Mouse (Mus musculus): Measurements from ENCODE around the gene Slc15a2. TPM values are rescaled to one million over a fixed set of nuclear protein-coding genes. Genes with fewer than 3 reads are reported as not detected.

Gene Slc15a2
- polyA plus RNA-seq (2014; fragmentation: Illumina TruSeq; extraction: RNeasy Lipid Tissue Mini Kit (QIAGEN cat#74804); ENCODE audit: insufficient read depth, low read depth, low replicate concordance): 28.6 TPM

DNA sequence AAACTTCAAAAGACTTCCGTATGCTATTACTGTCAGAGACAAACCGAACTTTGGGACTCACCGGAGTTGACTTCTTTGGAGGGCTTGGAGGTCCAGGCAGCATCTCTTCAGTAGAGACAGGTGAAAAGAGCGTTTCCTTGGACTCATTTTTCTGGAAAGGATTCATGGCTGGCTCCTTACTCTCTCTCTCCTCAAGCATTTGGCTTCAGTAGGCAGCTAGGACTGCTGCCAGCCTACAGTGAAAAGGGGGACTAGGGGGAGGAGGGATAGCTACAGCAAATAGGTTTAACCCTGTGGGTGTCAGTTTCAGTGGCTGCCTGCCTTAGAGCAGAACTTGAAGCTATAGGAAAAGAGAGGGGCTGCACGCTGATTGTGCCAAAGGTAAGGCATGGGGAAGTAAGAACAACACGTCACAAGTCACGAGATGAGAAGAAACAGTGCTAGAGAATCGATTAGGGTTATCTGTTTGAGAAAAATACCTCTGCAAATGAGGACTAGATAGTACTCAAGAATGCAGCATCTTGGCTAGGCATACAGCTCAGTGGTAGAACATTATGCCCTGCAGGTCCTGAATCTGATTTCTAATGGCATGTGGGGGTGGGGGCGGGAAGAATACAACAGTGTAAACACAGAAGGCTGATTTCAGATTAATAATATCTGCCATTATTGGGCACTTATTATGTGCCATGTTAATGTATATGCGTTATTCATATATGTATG, at the start of gene Slc15a2:
Gene Slc15a2, minus strand, starts transcription at position 369 of the 720 bp plus-strand sequence.

GRCm38 (mm10) chr16:36828054-36828786, 43.5 kb upstream of the Slc15a2 start, which contains the start of gene Iqcb1:
TSS of gene Iqcb1 (plus strand) at chr16:36828385.

Other genes starting within 250 kb of the Slc15a2 start
- not detected for gene Casr, start 222.8 kb downstream of the Slc15a2 start, polyA plus RNA-seq (2014; fragmentation: Illumina TruSeq; extraction: RNeasy Lipid Tissue Mini Kit (QIAGEN cat#74804); ENCODE audit: insufficient read depth, low read depth, low replicate concordance)
- 4.6 TPM for gene Cd86, start 118.9 kb downstream of the Slc15a2 start, polyA plus RNA-seq (2014; fragmentation: Illumina TruSeq; extraction: RNeasy Lipid Tissue Mini Kit (QIAGEN cat#74804); ENCODE audit: insufficient read depth, low read depth, low replicate concordance)
- 4.8 TPM for gene Ildr1, start 91.0 kb downstream of the Slc15a2 start, polyA plus RNA-seq (2014; fragmentation: Illumina TruSeq; extraction: RNeasy Lipid Tissue Mini Kit (QIAGEN cat#74804); ENCODE audit: insufficient read depth, low read depth, low replicate concordance)
- gene Iqcb1, start 43.4 kb upstream of the Slc15a2 start, polyA plus RNA-seq (2014; fragmentation: Illumina TruSeq; extraction: RNeasy Lipid Tissue Mini Kit (QIAGEN cat#74804); ENCODE audit: insufficient read depth, low read depth, low replicate concordance): 11.3 TPM
- 1.8 TPM for gene Eaf2, start 90.0 kb upstream of the Slc15a2 start, polyA plus RNA-seq (2014; fragmentation: Illumina TruSeq; extraction: RNeasy Lipid Tissue Mini Kit (QIAGEN cat#74804); ENCODE audit: insufficient read depth, low read depth, low replicate concordance)
- 13.9 TPM for gene Golgb1, start 90.2 kb upstream of the Slc15a2 start, polyA plus RNA-seq (2014; fragmentation: Illumina TruSeq; extraction: RNeasy Lipid Tissue Mini Kit (QIAGEN cat#74804); ENCODE audit: insufficient read depth, low read depth, low replicate concordance)
- gene Hcls1, start 150.0 kb upstream of the Slc15a2 start, polyA plus RNA-seq (2014; fragmentation: Illumina TruSeq; extraction: RNeasy Lipid Tissue Mini Kit (QIAGEN cat#74804); ENCODE audit: insufficient read depth, low read depth, low replicate concordance): 31.6 TPM
- 0.91 TPM for gene Fbxo40, start 205.5 kb upstream of the Slc15a2 start, polyA plus RNA-seq (2014; fragmentation: Illumina TruSeq; extraction: RNeasy Lipid Tissue Mini Kit (QIAGEN cat#74804); ENCODE audit: insufficient read depth, low read depth, low replicate concordance)
- 0.23 TPM for gene Polq, start 226.8 kb upstream of the Slc15a2 start, polyA plus RNA-seq (2014; fragmentation: Illumina TruSeq; extraction: RNeasy Lipid Tissue Mini Kit (QIAGEN cat#74804); ENCODE audit: insufficient read depth, low read depth, low replicate concordance)